Mouse (Mus musculus) brain, embryonic 14.5 days (tissue): ENCODE measurements around the gene Dapk1. TPM values are rescaled to one million over a fixed set of nuclear protein-coding genes. Genes with fewer than 3 reads are reported as not detected.

Source experiments
- DNase-seq: peaks from one replicate; pipeline ENCODE4 v3.0.0-alpha.2; 2011; ENCODE audit warnings: low read depth
- CTCF ChIP-seq: fragments of 200-500 bp; IDR thresholded peaks from 2 replicates; pipeline ENCODE4 v1.5.1; 2012; ENCODE audit warnings: inconsistent platforms, mild to moderate bottlenecking, moderate library complexity, borderline replicate concordance; ENCODE audit not compliant: insufficient read depth, insufficient read length; ENCODE audit errors: extremely low read depth
- POLR2A ChIP-seq: fragments of 200-500 bp; IDR thresholded peaks from 2 replicates; pipeline ENCODE4 v1.6.1; 2012; ENCODE audit warnings: mild to moderate bottlenecking, inconsistent platforms, borderline replicate concordance; ENCODE audit not compliant: poor library complexity, insufficient read depth, insufficient read length, severe bottlenecking; ENCODE audit errors: extremely low read depth
- polyA plus RNA-seq: library from polyadenylated mRNA; depleted of rRNA; stranded (reverse); fragments of >200 nt; gene quantifications from 2 replicates; pipeline ENCODE4 v1.2.3, GENCODE M21; 2012

Dapk1 gene
- polyA plus RNA-seq, 1 experiment: 107 TPM

GRCm38 (mm10) chr13:60737632-60738324 is 136.0 kb downstream of the Dapk1 start:
- DNase-seq: peak; percentile 68

GRCm38 (mm10) chr13:60738429-60738828 is 136.7 kb downstream of the Dapk1 start:
- TF ChIP-seq CTCF (peak; percentile 80), POLR2A (no peak)
- peak; percentile 85 for DNase-seq

More at GRCm38 (mm10) chr13:60737632-60738324, 136.0 kb downstream of the Dapk1 start:
- TF ChIP-seq CTCF: no peak
- no peak for TF ChIP-seq POLR2A

- TF ChIP-seq POLR2A (no peak), CTCF (0 out of 2 replicates have a peak, but pooled peaks have one; percentile 12)
- DNase-seq: no peak
Observed at GRCm38 (mm10) chr13:60740248-60740647, 138.5 kb downstream of the Dapk1 start.

- DNase-seq: no peak
Observed at GRCm38 (mm10) chr13:60742611-60743010, 140.9 kb downstream of the Dapk1 start.

GRCm38 (mm10) chr13:60743381-60744077 is 141.8 kb downstream of the Dapk1 start:
- TF ChIP-seq CTCF (no peak), POLR2A (no peak)
- DNase-seq: peak; percentile 68

More at GRCm38 (mm10) chr13:60742611-60743010, 140.9 kb downstream of the Dapk1 start:
- TF ChIP-seq POLR2A (no peak), CTCF (no peak)

- TF ChIP-seq CTCF: peak; percentile 96
- TF ChIP-seq POLR2A: no peak
- DNase-seq: peak; percentile 81
Observed at GRCm38 (mm10) chr13:60744078-60744460, 142.3 kb downstream of the Dapk1 start.

GRCm38 (mm10) chr13:60744736-60745135 is 143.0 kb downstream of the Dapk1 start:
- no peak for DNase-seq
- no peak for TF ChIP-seq CTCF
- no peak for TF ChIP-seq POLR2A

GRCm38 (mm10) chr13:60745358-60745757 is 143.6 kb downstream of the Dapk1 start:
- no peak for DNase-seq
- no peak for TF ChIP-seq CTCF
- TF ChIP-seq POLR2A: no peak

GRCm38 (mm10) chr13:60746271-60746670 is 144.5 kb downstream of the Dapk1 start:
- TF ChIP-seq CTCF: peak; percentile 73; the same call in 1 of the 2 replicates
- TF ChIP-seq POLR2A: no peak
- DNase-seq: peak; percentile 57

GRCm38 (mm10) chr13:60747201-60747600 is 145.5 kb downstream of the Dapk1 start:
- TF ChIP-seq POLR2A (no peak), CTCF (no peak)
- no peak for DNase-seq

GRCm38 (mm10) chr13:60748556-60748955 is 146.8 kb downstream of the Dapk1 start:
- no peak for TF ChIP-seq POLR2A
- peak; percentile 55; the same call in 1 of the 2 replicates for TF ChIP-seq CTCF
- DNase-seq: no peak
